Mouse (Mus musculus) left cerebral cortex, adult 11 months (tissue): ENCODE measurements around the gene Map4k2.

ENCODE experiments used
- DNase-seq: peaks from one replicate; pipeline ENCODE4 v3.0.0; 2022; ENCODE audit warnings: low spot score

Map4k2 gene

GRCm38 (mm10) chr19:6380411-6381166 is 39.7 kb downstream of the Map4k2 start:
- no peak for DNase-seq

DNA sequence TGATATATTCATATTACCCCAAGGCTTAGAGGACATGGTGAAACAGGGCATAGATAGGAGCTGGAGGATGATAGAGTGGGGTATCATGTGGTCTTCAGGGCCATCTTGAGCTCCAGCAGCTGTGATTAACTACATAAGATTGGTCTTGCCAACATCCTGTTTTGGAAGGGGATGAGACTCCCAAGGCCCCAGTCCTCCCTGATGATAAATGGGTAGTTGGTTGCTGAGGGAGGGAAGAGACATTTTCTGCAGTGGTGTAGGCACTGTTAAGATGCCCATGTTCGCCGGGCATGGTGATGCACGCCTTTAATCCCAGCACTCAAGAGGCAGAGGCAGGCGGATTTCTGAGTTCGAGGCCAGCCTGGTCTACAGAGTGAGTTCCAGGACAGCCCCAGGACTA is 40.3 kb downstream of the Map4k2 start:
- no peak for DNase-seq

- no peak for DNase-seq
Measured at GRCm38 (mm10) chr19:6382323-6382924, 41.5 kb downstream of the Map4k2 start.

- DNase-seq: no peak
Measured at GRCm38 (mm10) chr19:6383470-6383869, 42.5 kb downstream of the Map4k2 start.

GRCm38 (mm10) chr19:6384128-6384527 is 43.2 kb downstream of the Map4k2 start, which contains the start of gene Pygm:
TSS of gene Pygm (plus strand) at chr19:6384399.
- no peak for DNase-seq

DNA sequence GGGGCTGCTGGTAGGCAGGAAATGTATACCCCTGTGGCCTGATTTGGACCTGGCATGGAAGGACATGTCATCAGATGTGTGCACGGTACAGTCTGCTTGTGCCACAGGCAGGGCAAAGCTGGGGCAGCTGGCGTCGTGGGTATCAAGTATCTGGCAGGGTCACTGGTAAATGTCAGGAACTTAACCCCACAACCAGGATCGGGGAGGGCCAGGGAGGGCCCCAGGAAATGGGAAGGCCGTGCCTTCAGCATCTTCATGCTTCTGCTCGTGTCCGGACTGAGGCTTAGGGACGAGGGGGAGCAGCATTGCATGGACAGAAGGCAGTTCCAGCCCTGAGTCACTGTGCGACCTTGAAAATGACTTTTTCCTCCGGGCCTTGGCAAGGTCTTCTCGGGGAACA is 44.0 kb downstream of the Map4k2 start:
- no peak for DNase-seq

DNA sequence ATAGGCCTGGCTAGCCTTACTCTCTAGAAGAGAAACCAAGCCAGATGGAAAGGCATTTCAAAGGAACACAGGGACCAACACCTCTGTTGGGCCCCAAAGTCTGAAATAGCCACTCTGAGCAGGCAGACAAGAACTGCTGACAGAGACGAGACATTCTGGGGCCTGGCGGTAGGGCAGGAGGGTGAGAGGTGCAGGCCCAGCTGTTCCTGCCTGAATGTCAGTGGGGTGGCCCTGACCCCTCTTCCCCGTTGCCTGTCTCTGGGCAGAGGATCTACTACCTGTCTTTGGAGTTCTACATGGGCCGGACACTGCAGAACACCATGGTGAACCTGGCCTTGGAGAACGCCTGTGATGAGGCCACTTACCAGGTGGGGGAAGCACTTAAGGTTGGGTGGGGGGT is 44.5 kb downstream of the Map4k2 start:
- DNase-seq: no peak

DNA sequence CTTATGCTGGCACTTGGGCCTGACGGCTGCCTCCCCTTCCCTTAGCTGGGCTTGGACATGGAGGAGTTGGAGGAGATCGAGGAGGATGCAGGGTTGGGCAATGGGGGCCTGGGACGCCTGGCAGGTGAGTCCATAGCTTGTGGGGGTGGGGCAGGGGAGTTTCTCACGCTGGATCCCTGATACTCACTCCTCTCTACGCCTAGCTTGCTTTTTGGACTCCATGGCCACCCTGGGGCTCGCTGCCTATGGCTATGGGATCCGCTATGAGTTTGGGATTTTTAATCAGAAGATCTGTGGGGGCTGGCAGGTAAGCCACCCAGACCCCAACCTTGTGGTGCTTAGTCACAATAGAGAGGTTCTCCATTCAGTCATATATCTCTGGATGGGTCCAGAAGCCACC is 44.9 kb downstream of the Map4k2 start:
- DNase-seq: no peak

GRCm38 (mm10) chr19:6386234-6386633 is 45.3 kb downstream of the Map4k2 start:
- DNase-seq: no peak

GRCm38 (mm10) chr19:6388006-6388405 is 47.1 kb downstream of the Map4k2 start:
- no peak for DNase-seq

DNA sequence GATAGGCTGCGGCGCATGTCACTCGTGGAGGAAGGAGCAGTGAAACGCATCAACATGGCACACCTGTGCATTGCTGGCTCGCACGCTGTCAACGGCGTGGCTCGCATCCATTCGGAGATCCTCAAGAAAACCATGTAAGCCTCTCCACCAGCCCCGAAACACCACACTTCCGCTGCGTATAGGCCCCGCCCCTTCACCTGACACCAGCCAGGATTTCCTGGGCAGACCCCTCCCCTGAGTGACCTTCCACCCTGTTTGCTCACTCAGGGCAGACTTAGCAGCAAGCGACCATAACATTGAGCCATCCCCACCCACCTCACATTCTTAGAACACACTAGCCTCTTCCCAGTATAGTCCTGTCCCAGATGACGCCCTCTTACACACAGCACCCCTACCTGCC is 48.9 kb downstream of the Map4k2 start:
- no peak for DNase-seq

DNA sequence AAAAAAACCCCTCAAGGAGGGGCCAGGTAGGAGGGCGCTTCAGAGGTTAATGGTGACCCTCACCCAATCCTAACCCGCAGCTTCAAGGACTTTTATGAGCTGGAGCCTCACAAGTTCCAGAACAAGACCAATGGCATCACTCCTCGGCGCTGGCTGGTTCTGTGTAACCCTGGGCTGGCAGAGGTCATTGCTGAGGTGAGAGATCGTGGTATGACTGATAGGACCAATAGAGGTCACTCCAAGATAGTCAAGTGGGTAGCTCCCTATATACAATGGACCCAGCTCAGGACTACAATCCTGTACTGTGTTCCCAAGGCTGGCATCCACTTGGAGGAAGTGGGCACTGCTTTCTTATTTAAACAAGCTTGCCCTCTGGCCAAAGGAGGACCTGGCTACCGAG is 49.3 kb downstream of the Map4k2 start:
- DNase-seq: no peak

DNA sequence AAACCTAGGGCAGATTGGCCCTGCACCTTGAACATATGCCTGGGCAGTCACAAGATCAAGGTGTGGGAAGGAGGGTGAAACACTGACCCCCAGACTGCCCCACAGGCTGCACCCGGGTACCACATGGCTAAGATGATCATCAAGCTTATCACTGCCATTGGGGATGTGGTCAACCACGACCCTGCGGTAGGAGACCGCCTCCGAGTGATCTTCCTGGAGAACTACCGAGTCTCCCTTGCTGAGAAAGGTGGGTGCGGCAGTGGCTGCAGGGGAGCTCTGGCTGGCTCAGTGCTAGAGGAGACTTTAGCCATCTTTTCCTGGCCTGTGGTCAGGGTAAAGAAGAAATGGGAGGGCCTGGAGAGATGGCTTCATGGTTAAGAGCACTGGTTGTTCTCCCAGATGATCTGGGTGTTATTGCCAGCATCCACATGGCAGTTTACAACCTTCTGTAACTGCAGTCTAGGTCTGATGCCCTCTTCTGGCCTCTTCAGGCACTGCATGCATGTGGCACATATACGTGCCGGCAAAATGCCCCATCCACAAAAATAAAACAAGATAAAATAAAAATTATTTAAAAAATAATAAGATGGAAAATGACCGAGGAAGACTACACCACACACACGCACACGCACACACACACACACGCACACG is 51.9 kb downstream of the Map4k2 start:
- DNase-seq: no peak

- no peak for DNase-seq
Measured at GRCm38 (mm10) chr19:6393637-6394036, 52.7 kb downstream of the Map4k2 start.

GRCm38 (mm10) chr19:6396237-6396636 is 55.3 kb downstream of the Map4k2 start:
- DNase-seq: no peak

- no peak for DNase-seq
Measured at GRCm38 (mm10) chr19:6397582-6398249, 56.8 kb downstream of the Map4k2 start.

- no peak for DNase-seq
Measured at GRCm38 (mm10) chr19:6398447-6399284, 57.7 kb downstream of the Map4k2 start.

DNA sequence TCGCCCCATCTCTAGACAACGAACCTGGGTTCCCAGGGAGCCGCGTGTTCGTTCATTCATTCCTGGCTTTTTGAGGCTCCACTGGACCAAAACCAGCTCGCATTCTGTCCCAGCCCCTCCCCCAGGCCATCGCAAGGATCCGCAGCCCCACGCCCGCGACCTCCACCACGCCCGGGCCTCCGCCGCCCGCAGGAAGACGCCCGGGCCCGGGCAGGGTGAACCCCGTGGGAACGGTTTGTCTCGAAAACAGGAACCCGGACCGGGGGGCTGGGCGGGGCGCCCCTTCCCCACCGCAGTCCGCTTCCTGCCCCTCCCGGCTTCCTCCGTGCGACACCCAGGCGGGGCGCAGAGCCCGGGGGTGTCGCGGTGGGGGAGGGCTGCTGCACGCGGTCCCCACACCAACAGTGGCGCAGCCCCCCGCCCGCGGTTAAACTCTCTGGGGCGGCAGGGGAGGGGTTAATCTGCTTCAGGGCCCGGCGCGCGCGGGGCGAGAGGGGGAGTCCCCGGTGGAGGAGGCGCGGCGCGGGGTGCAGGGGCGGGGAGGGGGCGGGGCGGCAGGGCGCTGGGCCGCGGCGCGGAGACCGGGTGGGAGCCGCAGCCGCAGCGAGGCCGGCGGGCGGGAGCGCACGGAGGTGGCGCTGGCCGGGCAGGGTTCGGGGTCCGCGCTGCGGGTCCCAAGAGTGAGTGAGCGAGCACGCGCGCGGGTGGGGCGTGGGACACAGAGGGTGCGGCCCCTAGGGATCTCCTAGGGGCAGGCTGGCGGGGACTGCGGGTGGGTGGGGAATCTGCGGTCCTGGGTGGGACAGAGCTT is 58.6 kb downstream of the Map4k2 start, which contains the start of gene Rasgrp2:
TSS of gene Rasgrp2 (plus strand) at position 56 of the 811 bp plus-strand sequence.
- no peak for DNase-seq

DNA sequence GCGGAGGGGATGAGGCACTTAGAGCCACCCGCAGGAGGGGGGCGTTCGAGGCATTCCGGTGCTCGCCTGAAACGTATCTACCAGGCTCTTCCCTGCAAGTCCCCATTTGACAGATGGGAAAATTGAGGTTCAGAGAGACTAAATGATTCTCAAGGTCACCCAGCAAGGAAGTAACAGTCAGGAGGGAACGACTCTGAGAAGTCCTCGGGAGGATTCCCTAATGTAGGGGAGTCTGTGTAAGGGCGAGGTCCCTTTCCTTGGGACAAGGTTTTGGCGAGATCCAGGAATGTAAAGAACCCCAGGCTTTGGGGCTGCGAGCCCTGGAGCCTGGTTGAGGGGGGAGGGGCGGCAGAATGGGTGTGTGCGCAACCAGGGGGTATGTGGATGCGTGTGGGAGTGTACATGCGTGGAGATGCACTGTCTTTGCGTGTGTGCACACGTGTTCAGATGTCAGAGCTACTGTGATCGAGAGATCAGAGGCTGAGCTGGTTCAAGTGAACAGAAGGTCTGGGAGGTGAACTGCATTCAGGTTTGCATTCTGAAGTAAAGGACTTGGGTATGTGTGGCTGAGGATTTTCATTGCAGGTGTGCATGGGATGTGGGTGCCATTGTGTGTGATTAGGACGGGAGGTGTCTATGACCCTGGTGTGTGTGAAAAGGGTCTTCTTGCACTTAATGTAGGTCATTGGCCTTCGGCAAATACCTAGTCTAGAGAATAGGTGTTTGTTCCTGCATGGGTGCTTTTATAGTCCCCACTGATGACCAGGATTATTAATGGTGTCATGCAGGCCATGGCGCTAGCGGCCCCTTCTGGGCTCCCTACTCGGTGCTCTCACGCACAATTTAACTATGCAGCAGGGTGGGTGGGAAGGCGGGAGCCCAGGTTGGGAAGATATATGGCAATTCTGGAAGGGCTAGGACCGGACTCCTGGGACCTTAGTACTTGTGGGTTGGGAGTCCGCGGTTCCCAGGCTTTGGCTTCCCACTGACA is 59.5 kb downstream of the Map4k2 start:
- no peak for DNase-seq
